Mouse (Mus musculus): Measurements from ENCODE around the gene Rfc2.

- no peak for TF ChIP-seq POLR2A (IDR thresholded peaks at IDR 0.05; ENCODE audit: low read depth, low read length)
- TF ChIP-seq CTCF (IDR thresholded peaks at IDR 0.05; ENCODE audit: borderline replicate concordance, insufficient read depth, low read length): no peak
Measured at GRCm38 (mm10) chr5:134640371-134640770, 59.2 kb downstream of the Rfc2 start.

All from embryonic fibroblast, embryonic 13.5 days (primary cell).